In genomic region chr8:93454258-93454877, GRCm38 (mm10) we compare ENCODE assay signal across 32 mouse cellular contexts.
"Had no signal": no experiment of that assay in that cellular context is flagged by ENCODE, and none has a peak within 500 bp of the region (broad histone marks: within the 10 kb centered on the region; RNA-seq: fewer than 3 reads in every experiment).

No protein-coding gene starts in this region.

- H3K4me1 ChIP-seq: limb, embryonic 10.5 days; limb, embryonic 12.5 days; limb, embryonic 13.5 days; limb, embryonic 15.5 days; liver, embryonic 12.5 days; liver, embryonic 13.5 days; liver, embryonic 15.5 days; lung, embryonic 15.5 days; megakaryocyte, embryonic 14.5 days; midbrain, embryonic 10.5 days; midbrain, embryonic 12.5 days; midbrain, embryonic 13.5 days; midbrain, embryonic 15.5 days; neural tube, embryonic 12.5 days had no signal

- H3K4me2 ChIP-seq: limb, embryonic 12.5 days; limb, embryonic 13.5 days; limb, embryonic 15.5 days; liver, embryonic 11.5 days; liver, embryonic 12.5 days; liver, embryonic 13.5 days; liver, embryonic 15.5 days; lung, embryonic 14.5 days; lung, embryonic 15.5 days; midbrain, embryonic 11.5 days; midbrain, embryonic 12.5 days; midbrain, embryonic 13.5 days; midbrain, embryonic 15.5 days; neural tube, embryonic 12.5 days had no signal

- H3K9me3 ChIP-seq: limb, embryonic 10.5 days; limb, embryonic 12.5 days; limb, embryonic 15.5 days; liver, embryonic 13.5 days; lung, embryonic 15.5 days; midbrain, embryonic 10.5 days; midbrain, embryonic 12.5 days; midbrain, embryonic 13.5 days; midbrain, embryonic 15.5 days; neural tube, embryonic 12.5 days had no signal

- ATAC-seq: liver, embryonic 12.5 days; liver, postnatal 0 days; lung, postnatal 0 days; midbrain, embryonic 13.5 days; midbrain, embryonic 15.5 days; midbrain, embryonic 16.5 days had no signal

- DNase-seq: left cerebral cortex, postnatal 4 days; liver; liver, embryonic 13.5 days; liver, postnatal 0 days; lung, adult 18-20 months; lung, adult 2 months; lung, embryonic 14.5 days; lung, postnatal 10 days; lung, postnatal 14 days; lung, postnatal 36 days; lung, postnatal 4 days; midbrain, embryonic 14.5 days had no signal

- H3K27ac ChIP-seq: left cerebral cortex, adult 2 months; limb, embryonic 10.5 days; limb, embryonic 12.5 days; limb, embryonic 13.5 days; limb, embryonic 15.5 days; liver, embryonic 12.5 days; liver, embryonic 13.5 days; liver, embryonic 14.5 days; liver, embryonic 15.5 days; lung, embryonic 15.5 days; macrophage; midbrain, embryonic 10.5 days; midbrain, embryonic 12.5 days; midbrain, embryonic 13.5 days; midbrain, embryonic 15.5 days; neural tube, embryonic 12.5 days had no signal

- H3K36me3 ChIP-seq: limb, embryonic 10.5 days; limb, embryonic 12.5 days; limb, embryonic 13.5 days; limb, embryonic 15.5 days; liver, embryonic 12.5 days; liver, embryonic 13.5 days; liver, embryonic 15.5 days; lung, embryonic 15.5 days; midbrain, embryonic 10.5 days; midbrain, embryonic 12.5 days; midbrain, embryonic 13.5 days; midbrain, embryonic 15.5 days; neural tube, embryonic 12.5 days had no signal

- H3K4me3 ChIP-seq: left cerebral cortex, adult 2 months; limb, embryonic 10.5 days; limb, embryonic 12.5 days; limb, embryonic 13.5 days; limb, embryonic 15.5 days; liver, embryonic 12.5 days; liver, embryonic 13.5 days; liver, embryonic 15.5 days; lung, embryonic 15.5 days; megakaryocyte, embryonic 14.5 days; midbrain, embryonic 10.5 days; midbrain, embryonic 12.5 days; midbrain, embryonic 13.5 days; midbrain, embryonic 15.5 days; neural tube, embryonic 12.5 days had no signal

- H3K9ac ChIP-seq: limb, embryonic 12.5 days; limb, embryonic 13.5 days; limb, embryonic 15.5 days; liver, embryonic 12.5 days; liver, embryonic 13.5 days; liver, embryonic 14.5 days; liver, embryonic 15.5 days; liver, postnatal 0 days; lung, embryonic 14.5 days; lung, embryonic 15.5 days; midbrain, embryonic 12.5 days; midbrain, embryonic 13.5 days; midbrain, embryonic 15.5 days; neural tube, embryonic 12.5 days had no signal

- H3K27me3 ChIP-seq: limb, embryonic 12.5 days; limb, embryonic 13.5 days; limb, embryonic 15.5 days; liver, embryonic 12.5 days; liver, embryonic 13.5 days; liver, embryonic 15.5 days; lung, embryonic 15.5 days; megakaryocyte, embryonic 14.5 days; midbrain, embryonic 12.5 days; midbrain, embryonic 13.5 days; midbrain, embryonic 15.5 days; neural tube, embryonic 12.5 days had no signal
